ENCODE assay signal across 14 mouse cellular contexts in genomic region chr2:153433859-153434258, GRCm38 (mm10). TPM values are rescaled to one million over a fixed set of nuclear protein-coding genes. Genes with fewer than 3 reads are reported as not detected.
DNase-seq lines count a peak whose midpoint lies in the region; ATAC-seq lines count a peak whose summit lies in the region.
"Had no signal": no experiment of that assay in that cellular context is flagged by ENCODE, and none has a peak within 500 bp of the region (broad histone marks: within the 10 kb centered on the region; RNA-seq: fewer than 3 reads in every experiment).

No protein-coding gene starts in this region.

- peaks cover 67 to 76% of the 10 kb centered on the region in 2 experiments for H3K4me1 ChIP-seq in heart, embryonic 14.5 days (ENCODE audit: control insufficient read depth in 2 of 2, insufficient read depth in 2 of 2, low read length in 2 of 2)
- H3K4me1 ChIP-seq in lung, embryonic 15.5 days = peaks cover 82% of the 10 kb centered on the region
- H3K4me1 ChIP-seq in intestine, embryonic 14.5 days (replicated peaks; ENCODE audit: control insufficient read depth, insufficient read depth, low read length) = peaks cover 68% of the 10 kb centered on the region
- H3K4me1 ChIP-seq in neural tube, embryonic 15.5 days = peaks cover 77% of the 10 kb centered on the region

- 35% methylated on average over 3 of the region's 3 CpGs for WGBS in heart, embryonic 14.5 days
- 46% methylated on average over 3 of the region's 3 CpGs for WGBS in lung, embryonic 15.5 days
- WGBS in intestine, embryonic 14.5 days = 24% methylated on average over 3 of the region's 3 CpGs
- WGBS in neural tube, embryonic 15.5 days = 40% methylated on average over 3 of the region's 3 CpGs

- H3K9ac ChIP-seq in heart, embryonic 14.5 days (ENCODE audit: low read length) = peak overlapping the region; percentile 51; the same call in 1 of the 2 replicates
- no peak overlapping the region for H3K9ac ChIP-seq in lung, embryonic 15.5 days
- H3K9ac ChIP-seq in intestine, embryonic 14.5 days (ENCODE audit: low read length) = no peak overlapping the region
- H3K9ac ChIP-seq in neural tube, embryonic 15.5 days (replicated peaks) = no peak overlapping the region

- H3K27me3 ChIP-seq in heart, embryonic 14.5 days (ENCODE audit: control insufficient read depth, insufficient read depth, low read length) = no peaks in the 10 kb centered on the region
- H3K27me3 ChIP-seq in lung, embryonic 15.5 days = no peaks in the 10 kb centered on the region
- no peaks in the 10 kb centered on the region for H3K27me3 ChIP-seq in intestine, embryonic 14.5 days (replicated peaks; ENCODE audit: control insufficient read depth, insufficient read depth, low read length)
- no peaks in the 10 kb centered on the region for H3K27me3 ChIP-seq in neural tube, embryonic 15.5 days (replicated peaks)

- H3K4me2 ChIP-seq in heart, embryonic 14.5 days (ENCODE audit: low read length) = no peak overlapping the region
- H3K4me2 ChIP-seq in lung, embryonic 15.5 days = no peak overlapping the region
- 0 out of 2 replicates have a peak overlapping the region, but pooled peaks have one; percentile 0 for H3K4me2 ChIP-seq in intestine, embryonic 14.5 days (ENCODE audit: low read length)
- H3K4me2 ChIP-seq in neural tube, embryonic 15.5 days = no peak overlapping the region

- H3K36me3 ChIP-seq in heart, embryonic 14.5 days (ENCODE audit: control insufficient read depth, insufficient read depth, low read length) = peaks cover 51% of the 10 kb centered on the region
- H3K36me3 ChIP-seq in lung, embryonic 15.5 days = peaks cover 8% of the 10 kb centered on the region; the same call in 1 of the 2 replicates
- H3K36me3 ChIP-seq in intestine, embryonic 14.5 days (ENCODE audit: control insufficient read depth, insufficient read depth, low read length) = peaks cover 46% of the 10 kb centered on the region
- H3K36me3 ChIP-seq in neural tube, embryonic 15.5 days = peaks cover 31% of the 10 kb centered on the region

- H3K4me3 ChIP-seq in heart, embryonic 14.5 days (ENCODE audit: control insufficient read depth in 1 of 2, insufficient read depth in 1 of 2, low read depth in 1 of 2, low read length in 2 of 2) = no peak overlapping the region
- no peak overlapping the region for H3K4me3 ChIP-seq in lung, embryonic 15.5 days
- no peak overlapping the region for H3K4me3 ChIP-seq in intestine, embryonic 14.5 days (ENCODE audit: low read depth, low read length)
- no peak overlapping the region for H3K4me3 ChIP-seq in neural tube, embryonic 15.5 days (replicated peaks)
- H3K4me3 ChIP-seq: left cerebral cortex, adult 2 months had no signal

- H3K27ac ChIP-seq in heart, embryonic 14.5 days (replicated peaks in 1 of 2; ENCODE audit: control insufficient read depth in 1 of 2, insufficient read depth in 1 of 2, low read depth in 2 of 2, low read length in 2 of 2) = peak overlapping the region; percentile 14 to 75; a peak in 2 of 4 replicates
- peak overlapping the region; percentile 97 for H3K27ac ChIP-seq in lung, embryonic 15.5 days
- no peak overlapping the region for H3K27ac ChIP-seq in intestine, embryonic 14.5 days (ENCODE audit: low read depth)
- 0 out of 2 replicates have a peak overlapping the region, but pooled peaks have one; percentile 0 for H3K27ac ChIP-seq in neural tube, embryonic 15.5 days (replicated peaks)
- H3K27ac ChIP-seq: left cerebral cortex, adult 2 months had no signal

- ATAC-seq in heart, embryonic 14.5 days (ENCODE audit: insufficient number of reproducible peaks, insufficient read depth, low FRiP score, low read depth) = no peak
- ATAC-seq in lung, embryonic 15.5 days (ENCODE audit: borderline replicate concordance, extremely low read depth, low FRiP score, low TSS enrichment) = no peak
- ATAC-seq in intestine, embryonic 14.5 days (replicated peaks; ENCODE audit: low FRiP score, low TSS enrichment, low read depth) = no peak
- ATAC-seq in neural tube, embryonic 15.5 days (ENCODE audit: low FRiP score) = no peak
- ATAC-seq in megakaryocyte progenitor cell, adult 5-6 weeks (replicated peaks; ENCODE audit: poor library complexity) = no peak

- H3K9me3 ChIP-seq in heart, embryonic 14.5 days (ENCODE audit: control insufficient read depth, low read length) = no peaks in the 10 kb centered on the region
- H3K9me3 ChIP-seq in lung, embryonic 15.5 days = no peaks in the 10 kb centered on the region
- H3K9me3 ChIP-seq in intestine, embryonic 14.5 days (ENCODE audit: control insufficient read depth, low read length) = no peaks in the 10 kb centered on the region
- H3K9me3 ChIP-seq in neural tube, embryonic 15.5 days (replicated peaks) = no peaks in the 10 kb centered on the region

- no peak for DNase-seq in heart, adult 8-10 months (ENCODE audit: low spot score)
- no peak for DNase-seq in lung, postnatal 25 days (ENCODE audit: low spot score)
- DNase-seq in intestine, embryonic 14.5 days (ENCODE audit: low spot score) = no peak
- DNase-seq: adrenal gland, adult 8-10 months; kidney, postnatal 14 days; spleen, adult 18-20 months; thymus, postnatal 14 days had no signal

RNA-seq across cellular contexts. Expression of gene 4930404H24Rik, which starts 58.7 kb away (rescaled TPM):
- polyA plus RNA-seq in heart, embryonic 14.5 days (2014; fragmentation: Nextera tagmentation; extraction: Ambion mirVana) = not detected in 2 replicates
- not detected for total RNA-seq in heart, adult 8-10 months (2022)
- not detected in 2 replicates for polyA plus RNA-seq in lung, embryonic 15.5 days (2015; fragmentation: Nextera tagmentation; extraction: Ambion mirVana)
- not detected in 2 replicates for polyA plus RNA-seq in intestine, embryonic 14.5 days (2014; fragmentation: Nextera tagmentation; extraction: Ambion mirVana)
- polyA plus RNA-seq in neural tube, embryonic 15.5 days (2015; fragmentation: Nextera tagmentation; extraction: Ambion mirVana) = not detected in 2 replicates
- total RNA-seq in megakaryocyte progenitor cell, adult 5-6 weeks (2015) = not detected in 2 replicates
- total RNA-seq in megakaryocyte progenitor cell, adult 5-6 weeks (2017) = not detected in 2 replicates
- total RNA-seq: adrenal gland, adult 8-10 months; left cerebral cortex, adult 2 months had no signal
- polyA plus RNA-seq: heart, embryonic 16.5 days; liver, embryonic 16.5 days had no signal
